Comparison of ENCODE assay signal across 10 mouse cellular contexts in genomic region chr16:18588738-18589055, GRCm38 (mm10). TPM values are rescaled to one million over a fixed set of nuclear protein-coding genes. Genes with fewer than 3 reads are reported as not detected.
DNase-seq lines count a peak whose midpoint lies in the region; ATAC-seq lines count a peak whose summit lies in the region.
"Had no signal": no experiment of that assay in that cellular context is flagged by ENCODE, and none has a peak within 500 bp of the region (broad histone marks: within the 10 kb centered on the region; RNA-seq: fewer than 3 reads in every experiment).

No protein-coding gene starts in this region.

- H3K27me3 ChIP-seq in heart, embryonic 11.5 days (ENCODE audit: control insufficient read depth, insufficient read depth, low read length): peaks cover 95% of the 10 kb centered on the region
- H3K27me3 ChIP-seq in lung, embryonic 15.5 days: peaks cover 96% of the 10 kb centered on the region
- peaks cover 86% of the 10 kb centered on the region for H3K27me3 ChIP-seq in embryonic facial prominence, embryonic 11.5 days (ENCODE audit: control insufficient read depth, insufficient read depth, low read length)
- H3K27me3 ChIP-seq in limb, embryonic 13.5 days: peaks cover 96% of the 10 kb centered on the region

- 2% methylated on average over 31 of the region's 31 CpGs for WGBS in heart, embryonic 11.5 days (ENCODE audit: insufficient replicate concordance)
- 12% methylated on average over 31 of the region's 31 CpGs for WGBS in lung, embryonic 15.5 days
- WGBS in embryonic facial prominence, embryonic 11.5 days: 1% methylated on average over 31 of the region's 31 CpGs
- WGBS in limb, embryonic 13.5 days: 6% methylated on average over 31 of the region's 31 CpGs

- H3K9me3 ChIP-seq in heart, embryonic 11.5 days (replicated peaks; ENCODE audit: control insufficient read depth, low read length): no peaks in the 10 kb centered on the region
- H3K9me3 ChIP-seq in lung, embryonic 15.5 days: no peaks in the 10 kb centered on the region
- no peaks in the 10 kb centered on the region for H3K9me3 ChIP-seq in embryonic facial prominence, embryonic 11.5 days (replicated peaks; ENCODE audit: control insufficient read depth, low read length)
- no peaks in the 10 kb centered on the region for H3K9me3 ChIP-seq in limb, embryonic 13.5 days

- no peak for DNase-seq in heart, adult 9 months (ENCODE audit: low spot score in 2 of 2)
- DNase-seq in lung, postnatal 36 days: no peak
- DNase-seq in embryonic facial prominence, embryonic 11.5 days (ENCODE audit: low spot score): no peak
- DNase-seq in gastrocnemius, adult 18-20 months (ENCODE audit: low spot score): no peak
- DNase-seq in gastrocnemius, adult 8-10 months (ENCODE audit: low spot score in 2 of 2): no peak
- DNase-seq: cerebellum, adult 9-11 months had no signal

- peaks cover 35% of the 10 kb centered on the region for H3K4me1 ChIP-seq in heart, embryonic 11.5 days (ENCODE audit: control insufficient read depth, insufficient read depth, low read length)
- peaks cover 41% of the 10 kb centered on the region for H3K4me1 ChIP-seq in lung, embryonic 15.5 days
- peaks cover 24% of the 10 kb centered on the region for H3K4me1 ChIP-seq in embryonic facial prominence, embryonic 11.5 days (ENCODE audit: control insufficient read depth, insufficient read depth, low read length)
- peaks cover 43% of the 10 kb centered on the region for H3K4me1 ChIP-seq in limb, embryonic 13.5 days

- no peak for ATAC-seq in heart, embryonic 11.5 days (replicated peaks; ENCODE audit: insufficient number of reproducible peaks, low FRiP score, low TSS enrichment)
- peak; percentile 29; the same call in 1 of the 2 replicates for ATAC-seq in lung, embryonic 15.5 days (ENCODE audit: borderline replicate concordance, extremely low read depth, low FRiP score, low TSS enrichment)
- no peak for ATAC-seq in embryonic facial prominence, embryonic 11.5 days (replicated peaks; ENCODE audit: insufficient number of reproducible peaks, low FRiP score, low TSS enrichment, low read depth)
- no peak for ATAC-seq in limb, embryonic 13.5 days (ENCODE audit: low FRiP score, low read depth)

- no peaks in the 10 kb centered on the region for H3K36me3 ChIP-seq in heart, embryonic 11.5 days (ENCODE audit: control insufficient read depth, insufficient read depth, low read length)
- H3K36me3 ChIP-seq in lung, embryonic 15.5 days: no peaks in the 10 kb centered on the region
- no peaks in the 10 kb centered on the region for H3K36me3 ChIP-seq in embryonic facial prominence, embryonic 11.5 days (replicated peaks; ENCODE audit: control insufficient read depth, insufficient read depth, low read depth, low read length)
- no peaks in the 10 kb centered on the region for H3K36me3 ChIP-seq in limb, embryonic 13.5 days

- H3K27ac ChIP-seq in heart, embryonic 11.5 days (ENCODE audit: low read depth, low read length): no peak overlapping the region
- peak overlapping the region; percentile 62 for H3K27ac ChIP-seq in lung, embryonic 15.5 days
- H3K27ac ChIP-seq in embryonic facial prominence, embryonic 11.5 days (replicated peaks; ENCODE audit: low read depth, low read length): no peak overlapping the region
- H3K27ac ChIP-seq in limb, embryonic 13.5 days: no peak overlapping the region

- H3K4me3 ChIP-seq in heart, embryonic 11.5 days (ENCODE audit: low read depth, low read length): peak overlapping the region; percentile 35; the same call in 1 of the 2 replicates
- peak overlapping the region; percentile 50 for H3K4me3 ChIP-seq in lung, embryonic 15.5 days
- H3K4me3 ChIP-seq in embryonic facial prominence, embryonic 11.5 days (ENCODE audit: low read depth, low read length): peak overlapping the region; percentile 30
- peak overlapping the region; percentile 38 for H3K4me3 ChIP-seq in limb, embryonic 13.5 days

- peak overlapping the region; percentile 40 for H3K4me2 ChIP-seq in heart, embryonic 11.5 days
- peak overlapping the region; percentile 88 for H3K4me2 ChIP-seq in lung, embryonic 15.5 days
- peak overlapping the region; percentile 60 for H3K4me2 ChIP-seq in embryonic facial prominence, embryonic 11.5 days (ENCODE audit: low read depth, low read length)
- H3K4me2 ChIP-seq in limb, embryonic 13.5 days (replicated peaks): peak overlapping the region; percentile 59

- no peak overlapping the region for H3K9ac ChIP-seq in heart, embryonic 11.5 days (ENCODE audit: low read depth, low read length)
- H3K9ac ChIP-seq in lung, embryonic 15.5 days: peak overlapping the region; percentile 21; the same call in 1 of the 2 replicates
- peak overlapping the region; percentile 9; the same call in 1 of the 2 replicates for H3K9ac ChIP-seq in embryonic facial prominence, embryonic 11.5 days (replicated peaks; ENCODE audit: low read length)
- 0 out of 2 replicates have a peak overlapping the region, but pooled peaks have one; percentile 26 for H3K9ac ChIP-seq in limb, embryonic 13.5 days

RNA-seq across cellular contexts. Expression of gene Tbx1, which starts 1.8 kb away (rescaled TPM):
- polyA plus RNA-seq in heart, embryonic 11.5 days (2014; fragmentation: Nextera tagmentation; extraction: Ambion mirVana): 1.2 and 1.4 TPM in 2 replicates
- 10.9 and 13.1 TPM in 2 replicates for polyA plus RNA-seq in lung, embryonic 15.5 days (2015; fragmentation: Nextera tagmentation; extraction: Ambion mirVana)
- polyA plus RNA-seq in embryonic facial prominence, embryonic 11.5 days (2014; fragmentation: Nextera tagmentation; extraction: Ambion mirVana): 6.3 and 6.8 TPM in 2 replicates
- polyA plus RNA-seq in limb, embryonic 13.5 days (2015; fragmentation: Nextera tagmentation; extraction: Ambion mirVana): 5.5 and 6.0 TPM in 2 replicates
- 10 to 100 TPM in 1 of 2 experiments, 1 to 10 TPM in 1; 9.3 to 20.9 TPM for total RNA-seq in gastrocnemius, adult 18-20 months (2021)
- 1 to 10 TPM; 3.0 to 5.8 (median 3.9) TPM for total RNA-seq in gastrocnemius, adult 8-10 months (2022)
- total RNA-seq: granulocyte monocyte progenitor cell, adult 5-6 weeks had no signal

RNA-seq across cellular contexts. Expression of gene Gp1bb, which starts 33.5 kb away (rescaled TPM):
- 8.3 and 8.6 TPM in 2 replicates for polyA plus RNA-seq in heart, embryonic 11.5 days (2014; fragmentation: Nextera tagmentation; extraction: Ambion mirVana)
- polyA plus RNA-seq in lung, embryonic 15.5 days (2015; fragmentation: Nextera tagmentation; extraction: Ambion mirVana): 2.8 and 4.3 TPM in 2 replicates
- 5.8 and 6.4 TPM in 2 replicates for polyA plus RNA-seq in embryonic facial prominence, embryonic 11.5 days (2014; fragmentation: Nextera tagmentation; extraction: Ambion mirVana)
- 2.6 and 3.6 TPM in 2 replicates for polyA plus RNA-seq in limb, embryonic 13.5 days (2015; fragmentation: Nextera tagmentation; extraction: Ambion mirVana)
- not detected for total RNA-seq in gastrocnemius, adult 18-20 months (2021)
- total RNA-seq in gastrocnemius, adult 8-10 months (2022): not detected
- total RNA-seq: granulocyte monocyte progenitor cell, adult 5-6 weeks had no signal

RNA-seq across cellular contexts. Expression of gene Gm49601, which starts 37.5 kb away (rescaled TPM):
- polyA plus RNA-seq in heart, embryonic 11.5 days (2014; fragmentation: Nextera tagmentation; extraction: Ambion mirVana): 0.73 and 1.0 TPM in 2 replicates
- polyA plus RNA-seq in lung, embryonic 15.5 days (2015; fragmentation: Nextera tagmentation; extraction: Ambion mirVana): 3.2 and 4.0 TPM in 2 replicates
- polyA plus RNA-seq in embryonic facial prominence, embryonic 11.5 days (2014; fragmentation: Nextera tagmentation; extraction: Ambion mirVana): 1.1 and 3.0 TPM in 2 replicates
- 5.9 and 6.0 TPM in 2 replicates for polyA plus RNA-seq in limb, embryonic 13.5 days (2015; fragmentation: Nextera tagmentation; extraction: Ambion mirVana)
- total RNA-seq in gastrocnemius, adult 18-20 months (2021): under 1 TPM in 1 of 2 experiments, not detected in 1; 0.47 TPM
- total RNA-seq in gastrocnemius, adult 8-10 months (2022): under 1 TPM in 3 of 4 experiments, not detected in 1; 0.29 to 0.48 (median 0.47) TPM

RNA-seq across cellular contexts. Expression of gene Sept5, which starts 41.1 kb away (rescaled TPM):
- 6.2 and 8.3 TPM in 2 replicates for polyA plus RNA-seq in heart, embryonic 11.5 days (2014; fragmentation: Nextera tagmentation; extraction: Ambion mirVana)
- 20.2 and 20.9 TPM in 2 replicates for polyA plus RNA-seq in lung, embryonic 15.5 days (2015; fragmentation: Nextera tagmentation; extraction: Ambion mirVana)
- polyA plus RNA-seq in embryonic facial prominence, embryonic 11.5 days (2014; fragmentation: Nextera tagmentation; extraction: Ambion mirVana): 33.7 and 39.9 TPM in 2 replicates
- polyA plus RNA-seq in limb, embryonic 13.5 days (2015; fragmentation: Nextera tagmentation; extraction: Ambion mirVana): 37.0 and 41.7 TPM in 2 replicates
- 1 to 10 TPM; 2.4 to 4.4 TPM for total RNA-seq in gastrocnemius, adult 18-20 months (2021)
- 1 to 10 TPM; 1.7 to 2.7 (median 2.3) TPM for total RNA-seq in gastrocnemius, adult 8-10 months (2022)
